Mouse (Mus musculus): ENCODE results near the gene Zfp687. TPM values are rescaled to one million over a fixed set of nuclear protein-coding genes. Genes with fewer than 3 reads are reported as not detected.

The Zfp687 gene
- total and polyA plus RNA-seq, 2 experiments from 2014 or later, result 18.0 to 35.4 TPM

- H3K36me3 ChIP-seq (ENCODE audit: insufficient read depth, low read length), result no peaks in the 10 kb centered on the region
These were observed 49.4 kb downstream of the Zfp687 start for GRCm38 (mm10) chr3:94965878-94966277.

GRCm38 (mm10) chr3:94964989-94965388 lies 50.3 kb downstream of the Zfp687 start:
- Histone ChIP-seq H3K27me3 (ENCODE audit: insufficient read depth, low read length) (no peaks in the 10 kb centered on the region), H3K27ac (no peak overlapping the region), H3K4me3 (ENCODE audit: low read length) (no peak overlapping the region), H3K9me3 (ENCODE audit: low read length) (no peaks in the 10 kb centered on the region), H3K4me1 (ENCODE audit: insufficient read depth, low read length) (no peaks in the 10 kb centered on the region), H3K36me3 (ENCODE audit: insufficient read depth, low read length) (no peaks in the 10 kb centered on the region), H3K9ac (replicated peaks; ENCODE audit: low read length) (no peak overlapping the region), H3K4me2 (ENCODE audit: low read depth, low read length) (no peak overlapping the region)
- 89% methylated on average over 1 of the region's 1 CpGs for WGBS
- TF ChIP-seq CTCF (IDR thresholded peaks at IDR 0.05; ENCODE audit: low read depth), result no peak
- DNase-seq (ENCODE audit: low spot score), result no peak
- no peak for ATAC-seq

More at GRCm38 (mm10) chr3:94965878-94966277, 49.4 kb downstream of the Zfp687 start:
- no peak overlapping the region for H3K27ac ChIP-seq
- ATAC-seq, result no peak
- DNase-seq (ENCODE audit: low spot score), result no peak
- H3K4me3 ChIP-seq (ENCODE audit: low read length), result no peak overlapping the region
- no peak overlapping the region for H3K9ac ChIP-seq (replicated peaks; ENCODE audit: low read length)
- no peaks in the 10 kb centered on the region for H3K9me3 ChIP-seq (ENCODE audit: low read length)
- H3K4me1 ChIP-seq (ENCODE audit: insufficient read depth, low read length), result no peaks in the 10 kb centered on the region
- no peaks in the 10 kb centered on the region for H3K27me3 ChIP-seq (ENCODE audit: insufficient read depth, low read length)
- H3K4me2 ChIP-seq (ENCODE audit: low read depth, low read length), result no peak overlapping the region
- TF ChIP-seq CTCF (IDR thresholded peaks at IDR 0.05; ENCODE audit: low read depth), result no peak
- 77% methylated on average over 1 of the region's 1 CpGs for WGBS

- H3K4me1 ChIP-seq (ENCODE audit: insufficient read depth, low read length), result no peaks in the 10 kb centered on the region
- H3K9ac ChIP-seq (replicated peaks; ENCODE audit: low read length), result 0 out of 2 replicates have a peak overlapping the region, but pooled peaks have one; percentile 9
- H3K27me3 ChIP-seq (ENCODE audit: insufficient read depth, low read length), result no peaks in the 10 kb centered on the region
- DNase-seq (ENCODE audit: low spot score) (no peak), ATAC-seq (0 out of 2 replicates have a peak, but pooled peaks have one; percentile 34)
- H3K36me3 ChIP-seq (ENCODE audit: insufficient read depth, low read length), result peaks cover 23% of the 10 kb centered on the region
- no peak for TF ChIP-seq CTCF (IDR thresholded peaks at IDR 0.05; ENCODE audit: low read depth)
- 50% methylated on average over 5 of the region's 5 CpGs for WGBS
- H3K9me3 ChIP-seq (ENCODE audit: low read length), result no peaks in the 10 kb centered on the region
- no peak overlapping the region for H3K4me2 ChIP-seq (ENCODE audit: low read depth, low read length)
- no peak overlapping the region for H3K27ac ChIP-seq
- no peak overlapping the region for H3K4me3 ChIP-seq (ENCODE audit: low read length)
These were observed 54.9 kb downstream of the Zfp687 start for GRCm38 (mm10) chr3:94960322-94960721.

- 48% methylated on average over 8 of the region's 8 CpGs for WGBS
- DNase-seq (ENCODE audit: low spot score), result no peak
These were observed 55.4 kb downstream of the Zfp687 start for GRCm38 (mm10) chr3:94959871-94960270.

GRCm38 (mm10) chr3:94958295-94958694 lies 57.0 kb downstream of the Zfp687 start:
- no peaks in the 10 kb centered on the region for H3K9me3 ChIP-seq (ENCODE audit: low read length)
- H3K4me1 ChIP-seq (ENCODE audit: insufficient read depth, low read length), result peaks cover 6% of the 10 kb centered on the region
- no peak overlapping the region for H3K4me2 ChIP-seq (ENCODE audit: low read depth, low read length)
- H3K27ac ChIP-seq, result no peak overlapping the region
- H3K9ac ChIP-seq (replicated peaks; ENCODE audit: low read length), result no peak overlapping the region
- no peak for TF ChIP-seq CTCF (IDR thresholded peaks at IDR 0.05; ENCODE audit: low read depth)
- peaks cover 23% of the 10 kb centered on the region for H3K36me3 ChIP-seq (ENCODE audit: insufficient read depth, low read length)
- ATAC-seq (no peak), DNase-seq (ENCODE audit: low spot score) (no peak)
- H3K27me3 ChIP-seq (ENCODE audit: insufficient read depth, low read length), result no peaks in the 10 kb centered on the region
- no peak overlapping the region for H3K4me3 ChIP-seq (ENCODE audit: low read length)
- WGBS, result 95% methylated on average over 8 of the region's 8 CpGs

More at GRCm38 (mm10) chr3:94959871-94960270, 55.4 kb downstream of the Zfp687 start:
- no peak for ATAC-seq
- no peaks in the 10 kb centered on the region for H3K27me3 ChIP-seq (ENCODE audit: insufficient read depth, low read length)
- H3K9me3 ChIP-seq (ENCODE audit: low read length), result no peaks in the 10 kb centered on the region
- no peak overlapping the region for H3K9ac ChIP-seq (replicated peaks; ENCODE audit: low read length)
- peaks cover 23% of the 10 kb centered on the region for H3K36me3 ChIP-seq (ENCODE audit: insufficient read depth, low read length)
- TF ChIP-seq CTCF (IDR thresholded peaks at IDR 0.05; ENCODE audit: low read depth), result no peak
- no peak overlapping the region for H3K27ac ChIP-seq
- H3K4me2 ChIP-seq (ENCODE audit: low read depth, low read length), result no peak overlapping the region
- no peak overlapping the region for H3K4me3 ChIP-seq (ENCODE audit: low read length)
- peaks cover 3% of the 10 kb centered on the region for H3K4me1 ChIP-seq (ENCODE audit: insufficient read depth, low read length)

Small RNA genes within 50 kb of the gene (microRNA-seq; reads per million reads assigned to microRNA genes)
- gene Mir7013, result 0.36 to 1.4 reads per million in 2 experiments

Other genes with a start within 250 kb of the Zfp687 start
- 5.8 and 7.7 TPM in 2 replicates for gene Cgn, start 229.0 kb downstream of the Zfp687 start, total RNA-seq (2014; rRNA removed)
- 9.8 and 10.3 TPM in 2 replicates for gene Cgn, start 229.0 kb downstream of the Zfp687 start, polyA plus RNA-seq (2015; fragmentation: Nextera tagmentation; extraction: Ambion mirVana)
- gene Pogz, start 177.9 kb downstream of the Zfp687 start, total RNA-seq (2014; rRNA removed), result 38.6 and 42.8 TPM in 2 replicates
- gene Pogz, start 177.9 kb downstream of the Zfp687 start, polyA plus RNA-seq (2015; fragmentation: Nextera tagmentation; extraction: Ambion mirVana), result 13.8 and 16.8 TPM in 2 replicates
- gene Psmb4, start 128.5 kb downstream of the Zfp687 start, total RNA-seq (2014; rRNA removed), result 288 and 314 TPM in 2 replicates
- 370 and 383 TPM in 2 replicates for gene Psmb4, start 128.5 kb downstream of the Zfp687 start, polyA plus RNA-seq (2015; fragmentation: Nextera tagmentation; extraction: Ambion mirVana)
- 32.8 and 36.5 TPM in 2 replicates for gene Selenbp1, start 82.4 kb downstream of the Zfp687 start, total RNA-seq (2014; rRNA removed)
- gene Selenbp1, start 82.4 kb downstream of the Zfp687 start, polyA plus RNA-seq (2015; fragmentation: Nextera tagmentation; extraction: Ambion mirVana), result 19.9 and 21.3 TPM in 2 replicates
- 13.9 and 18.3 TPM in 2 replicates for gene Rfx5, start 61.4 kb downstream of the Zfp687 start, total RNA-seq (2014; rRNA removed)
- 5.4 and 5.8 TPM in 2 replicates for gene Rfx5, start 61.4 kb downstream of the Zfp687 start, polyA plus RNA-seq (2015; fragmentation: Nextera tagmentation; extraction: Ambion mirVana)
- gene Pi4kb, start 40.7 kb downstream of the Zfp687 start, total RNA-seq (2014; rRNA removed), result 57.1 and 85.4 TPM in 2 replicates
- gene Pi4kb, start 40.7 kb downstream of the Zfp687 start, polyA plus RNA-seq (2015; fragmentation: Nextera tagmentation; extraction: Ambion mirVana), result 19.2 and 22.7 TPM in 2 replicates
- 208 and 210 TPM in 2 replicates for gene Psmd4, start 27.2 kb upstream of the Zfp687 start, total RNA-seq (2014; rRNA removed)
- gene Psmd4, start 27.2 kb upstream of the Zfp687 start, polyA plus RNA-seq (2015; fragmentation: Nextera tagmentation; extraction: Ambion mirVana), result 267 and 272 TPM in 2 replicates
- 15.5 and 18.5 TPM in 2 replicates for gene Pip5k1a, start 91.5 kb upstream of the Zfp687 start, total RNA-seq (2014; rRNA removed)
- gene Pip5k1a, start 91.5 kb upstream of the Zfp687 start, polyA plus RNA-seq (2015; fragmentation: Nextera tagmentation; extraction: Ambion mirVana), result 12.4 and 14.7 TPM in 2 replicates
- 52.7 and 53.6 TPM in 2 replicates for gene Vps72, start 95.6 kb upstream of the Zfp687 start, total RNA-seq (2014; rRNA removed)
- gene Vps72, start 95.6 kb upstream of the Zfp687 start, polyA plus RNA-seq (2015; fragmentation: Nextera tagmentation; extraction: Ambion mirVana), result 121 and 123 TPM in 2 replicates
- gene Tmod4, start 109.0 kb upstream of the Zfp687 start, total RNA-seq (2014; rRNA removed), result 0.43 and 0.73 TPM in 2 replicates
- 1.1 and 1.5 TPM in 2 replicates for gene Tmod4, start 109.0 kb upstream of the Zfp687 start, polyA plus RNA-seq (2015; fragmentation: Nextera tagmentation; extraction: Ambion mirVana)
- gene Scnm1, start 118.6 kb upstream of the Zfp687 start, total RNA-seq (2014; rRNA removed), result 44.6 and 56.7 TPM in 2 replicates
- 72.1 and 75.7 TPM in 2 replicates for gene Scnm1, start 118.6 kb upstream of the Zfp687 start, polyA plus RNA-seq (2015; fragmentation: Nextera tagmentation; extraction: Ambion mirVana)
- gene Lysmd1, start 118.6 kb upstream of the Zfp687 start, total RNA-seq (2014; rRNA removed), result 33.4 and 38.5 TPM in 2 replicates
- gene Lysmd1, start 118.6 kb upstream of the Zfp687 start, polyA plus RNA-seq (2015; fragmentation: Nextera tagmentation; extraction: Ambion mirVana), result 39.2 and 42.4 TPM in 2 replicates
- gene Tnfaip8l2, start 126.9 kb upstream of the Zfp687 start, total RNA-seq (2014; rRNA removed), result 1.9 and 2.3 TPM in 2 replicates
- 3.1 and 3.6 TPM in 2 replicates for gene Tnfaip8l2, start 126.9 kb upstream of the Zfp687 start, polyA plus RNA-seq (2015; fragmentation: Nextera tagmentation; extraction: Ambion mirVana)
- gene Sema6c, start 145.0 kb upstream of the Zfp687 start, total RNA-seq (2014; rRNA removed), result 127 and 172 TPM in 2 replicates
- 15.6 and 16.4 TPM in 2 replicates for gene Sema6c, start 145.0 kb upstream of the Zfp687 start, polyA plus RNA-seq (2015; fragmentation: Nextera tagmentation; extraction: Ambion mirVana)
- gene Gabpb2, start 202.5 kb upstream of the Zfp687 start, total RNA-seq (2014; rRNA removed), result 8.6 and 9.2 TPM in 2 replicates
- 2.6 and 2.9 TPM in 2 replicates for gene Gabpb2, start 202.5 kb upstream of the Zfp687 start, polyA plus RNA-seq (2015; fragmentation: Nextera tagmentation; extraction: Ambion mirVana)
- 60.4 and 62.4 TPM in 2 replicates for gene Cdc42se1, start 213.3 kb upstream of the Zfp687 start, total RNA-seq (2014; rRNA removed)
- 54.0 and 56.4 TPM in 2 replicates for gene Cdc42se1, start 213.3 kb upstream of the Zfp687 start, polyA plus RNA-seq (2015; fragmentation: Nextera tagmentation; extraction: Ambion mirVana)
- gene Mllt11, start 216.7 kb upstream of the Zfp687 start, total RNA-seq (2014; rRNA removed), result 347 and 357 TPM in 2 replicates
- gene Mllt11, start 216.7 kb upstream of the Zfp687 start, polyA plus RNA-seq (2015; fragmentation: Nextera tagmentation; extraction: Ambion mirVana), result 446 and 473 TPM in 2 replicates
- 0.14 and 1.4 TPM in 2 replicates for gene Gm128, start 226.2 kb upstream of the Zfp687 start, total RNA-seq (2014; rRNA removed)
- gene Gm128, start 226.2 kb upstream of the Zfp687 start, polyA plus RNA-seq (2015; fragmentation: Nextera tagmentation; extraction: Ambion mirVana), result 0.49 and 0.61 TPM in 2 replicates
- not detected in 2 replicates for gene Bnipl, start 235.7 kb upstream of the Zfp687 start, total RNA-seq (2014; rRNA removed)
- 0.24 TPM in 1 of 2 replicates, not detected in the other for gene Bnipl, start 235.7 kb upstream of the Zfp687 start, polyA plus RNA-seq (2015; fragmentation: Nextera tagmentation; extraction: Ambion mirVana)